Mouse (Mus musculus): ENCODE data around the gene Slc3a2. TPM values are rescaled to one million over a fixed set of nuclear protein-coding genes. Genes with fewer than 3 reads are reported as not detected.
"Not testable (repeated sequence)": the region's sequence is repeated elsewhere in the genome, so short reads cannot be mapped to it uniquely, and the experiment has no call there.

Gene Slc3a2
- polyA plus RNA-seq, 1 experiment = 214 TPM

DNA sequence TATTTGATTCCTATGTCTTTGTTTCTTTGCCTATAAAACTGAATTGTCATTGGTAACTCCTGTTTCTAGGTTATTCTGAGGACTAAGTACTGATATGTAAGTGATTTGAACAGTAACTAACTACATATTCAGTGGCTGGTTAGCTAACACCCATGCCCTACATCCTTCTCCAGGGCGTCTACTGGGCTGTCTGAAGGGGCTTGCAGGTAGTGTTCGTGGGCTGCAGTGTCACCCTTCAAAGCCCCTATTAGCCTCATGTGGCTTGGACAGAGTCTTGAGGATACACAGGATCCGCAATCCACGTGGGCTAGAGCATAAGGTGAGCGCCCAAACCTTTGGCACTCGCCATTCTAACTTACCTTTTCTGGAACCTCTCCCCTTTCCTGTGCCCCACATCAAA, 16.5 kb upstream of the Slc3a2 start:
- peaks cover 6% of the 10 kb centered on the region; the same call in 1 of the 2 replicates for H3K4me1 ChIP-seq (ENCODE audit: control insufficient read depth, insufficient read depth, low read length)
- 92% methylated on average over 6 of the region's 6 CpGs for WGBS
- H3K4me3 ChIP-seq (replicated peaks; ENCODE audit: insufficient read depth, low read depth, low read length) = no peak overlapping the region
- H3K27me3 ChIP-seq (ENCODE audit: control insufficient read depth, insufficient read depth, low read length) = no peaks in the 10 kb centered on the region
- no peak for DNase-seq
- H3K27ac ChIP-seq (ENCODE audit: insufficient read depth, low read length) = no peak overlapping the region
- TF ChIP-seq CTCF (IDR thresholded peaks at IDR 0.05; ENCODE audit: borderline replicate concordance, insufficient read depth, low read depth, low read length) (no peak), POLR2A (IDR thresholded peaks at IDR 0.05; ENCODE audit: borderline replicate concordance, insufficient read depth, low read length) (no peak)

GRCm38 (mm10) chr19:8738911-8739310, 15.7 kb upstream of the Slc3a2 start:
- Histone ChIP-seq H3K27ac (ENCODE audit: insufficient read depth, low read length) (no peak overlapping the region), H3K27me3 (ENCODE audit: control insufficient read depth, insufficient read depth, low read length) (no peaks in the 10 kb centered on the region), H3K4me3 (replicated peaks; ENCODE audit: insufficient read depth, low read depth, low read length) (no peak overlapping the region), H3K4me1 (ENCODE audit: control insufficient read depth, insufficient read depth, low read length) (peaks cover 6% of the 10 kb centered on the region; the same call in 1 of the 2 replicates)
- DNase-seq = no peak
- no peak for TF ChIP-seq CTCF (IDR thresholded peaks at IDR 0.05; ENCODE audit: borderline replicate concordance, insufficient read depth, low read depth, low read length)
- no peak for TF ChIP-seq POLR2A (IDR thresholded peaks at IDR 0.05; ENCODE audit: borderline replicate concordance, insufficient read depth, low read length)
- 86% methylated on average over 7 of the region's 7 CpGs for WGBS

DNA sequence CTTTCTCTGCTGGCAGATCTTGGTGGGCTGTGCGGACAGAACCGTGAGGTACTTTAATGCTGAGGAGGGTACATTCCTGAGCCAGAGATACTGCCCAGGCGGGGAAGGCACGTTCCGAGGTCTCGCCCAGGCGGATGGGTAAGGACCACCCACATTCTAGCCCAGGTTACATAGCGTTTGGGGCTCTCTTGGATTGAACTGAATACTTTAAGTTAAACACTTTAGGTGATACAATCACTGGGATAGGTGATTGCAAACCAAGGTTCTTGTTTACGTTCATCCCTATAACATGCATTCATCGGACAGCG, 12.9 kb upstream of the Slc3a2 start:
- 2% methylated on average over 11 of the region's 11 CpGs for WGBS
- no peak for TF ChIP-seq POLR2A (IDR thresholded peaks at IDR 0.05; ENCODE audit: borderline replicate concordance, insufficient read depth, low read length)
- no peak for DNase-seq
- Histone ChIP-seq H3K4me1 (ENCODE audit: control insufficient read depth, insufficient read depth, low read length) (peaks cover 2% of the 10 kb centered on the region; the same call in 1 of the 2 replicates), H3K27ac (ENCODE audit: insufficient read depth, low read length) (no peak overlapping the region), H3K27me3 (ENCODE audit: control insufficient read depth, insufficient read depth, low read length) (no peaks in the 10 kb centered on the region), H3K4me3 (replicated peaks; ENCODE audit: insufficient read depth, low read depth, low read length) (peak overlapping the region; percentile 84)

DNA sequence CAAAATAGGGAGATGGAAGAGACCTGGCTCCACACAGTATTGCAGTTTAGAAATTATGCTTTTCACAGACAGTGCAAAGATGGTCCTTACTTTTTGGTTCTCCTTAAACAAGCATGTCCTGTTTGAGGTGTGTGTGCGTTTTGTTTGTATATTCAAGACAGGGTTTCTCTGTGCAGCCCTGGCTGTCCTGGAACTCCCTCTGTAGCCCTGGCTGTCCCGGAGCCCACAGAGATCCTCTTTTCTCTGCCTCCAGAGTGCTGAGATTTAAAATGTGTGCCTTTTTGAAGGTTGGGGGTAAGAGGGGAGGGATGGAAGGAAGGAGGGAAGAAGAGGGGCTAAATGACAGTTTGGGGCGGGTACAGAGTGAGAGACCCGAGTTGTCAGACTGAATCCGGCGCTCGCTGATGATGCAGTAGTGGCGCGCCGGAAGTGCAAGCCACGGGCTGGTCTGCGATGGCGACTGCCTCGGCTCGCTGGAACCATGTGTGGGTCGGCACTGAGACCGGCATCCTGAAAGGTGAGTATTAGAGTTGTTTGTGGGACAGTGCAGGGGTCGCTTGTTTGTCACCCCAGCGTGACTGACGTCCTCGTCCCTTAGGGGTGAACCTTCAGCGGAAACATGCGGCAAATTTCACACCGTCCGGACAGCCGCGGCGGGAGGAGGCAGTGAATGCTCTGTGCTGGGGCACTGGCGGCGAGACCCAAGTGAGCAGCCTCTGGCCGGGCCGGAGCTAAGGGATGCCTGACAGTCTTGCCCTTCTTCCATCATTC, 12.4 kb upstream of the Slc3a2 start, which contains the start of gene Wdr74:
Wdr74 (plus strand) TSS at position 439 of the 771 bp plus-strand sequence.
- H3K4me3 ChIP-seq (replicated peaks; ENCODE audit: insufficient read depth, low read depth, low read length) = peak within 1 kb of the TSS; percentile 84
- H3K27ac ChIP-seq (ENCODE audit: insufficient read depth, low read length) = peak within 1 kb of the TSS; percentile 44; the same call in 1 of the 2 replicates
- peak; percentile 94 for TF ChIP-seq POLR2A (IDR thresholded peaks at IDR 0.05; ENCODE audit: borderline replicate concordance, insufficient read depth, low read length)
- no peak for TF ChIP-seq CTCF (IDR thresholded peaks at IDR 0.05; ENCODE audit: borderline replicate concordance, insufficient read depth, low read depth, low read length)
- peaks cover 2% of the 10 kb centered on the region; the same call in 1 of the 2 replicates for H3K4me1 ChIP-seq (ENCODE audit: control insufficient read depth, insufficient read depth, low read length)
- peak; percentile 92 to 94 for DNase-seq
- H3K27me3 ChIP-seq (ENCODE audit: control insufficient read depth, insufficient read depth, low read length) = no peaks in the 10 kb centered on the region
- WGBS = under 1% methylated on average over 32 of the region's 32 CpGs

DNA sequence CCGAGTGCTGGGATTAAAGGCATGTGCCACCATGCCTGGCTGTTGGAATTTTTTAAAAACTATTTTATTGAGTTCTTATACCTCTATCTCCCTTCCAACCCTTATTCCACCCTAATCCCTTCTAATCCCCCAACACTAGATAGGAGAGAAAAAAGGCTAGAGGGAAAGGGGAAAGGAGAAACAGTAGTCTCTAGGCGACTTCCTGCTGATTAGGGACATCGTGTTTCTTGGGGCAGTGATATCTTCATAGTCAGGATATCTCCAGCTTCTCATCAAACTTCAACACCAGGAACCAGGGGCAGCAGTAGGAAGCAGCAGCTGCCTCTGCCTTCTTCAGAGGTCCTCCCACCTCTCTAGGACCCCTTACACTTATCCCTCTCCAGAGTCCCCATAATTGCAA, 11.2 kb upstream of the Slc3a2 start:
- Histone ChIP-seq H3K27ac (ENCODE audit: insufficient read depth, low read length) (no peak overlapping the region), H3K4me1 (ENCODE audit: control insufficient read depth, insufficient read depth, low read length) (no peaks in the 10 kb centered on the region; the same call in 1 of the 2 replicates), H3K27me3 (ENCODE audit: control insufficient read depth, insufficient read depth, low read length) (no peaks in the 10 kb centered on the region), H3K4me3 (replicated peaks; ENCODE audit: insufficient read depth, low read depth, low read length) (no peak overlapping the region)
- TF ChIP-seq CTCF (IDR thresholded peaks at IDR 0.05; ENCODE audit: borderline replicate concordance, insufficient read depth, low read depth, low read length) (no peak), POLR2A (IDR thresholded peaks at IDR 0.05; ENCODE audit: borderline replicate concordance, insufficient read depth, low read length) (no peak)
- no peak for DNase-seq
- WGBS = 79% methylated on average over 3 of the region's 3 CpGs

DNA sequence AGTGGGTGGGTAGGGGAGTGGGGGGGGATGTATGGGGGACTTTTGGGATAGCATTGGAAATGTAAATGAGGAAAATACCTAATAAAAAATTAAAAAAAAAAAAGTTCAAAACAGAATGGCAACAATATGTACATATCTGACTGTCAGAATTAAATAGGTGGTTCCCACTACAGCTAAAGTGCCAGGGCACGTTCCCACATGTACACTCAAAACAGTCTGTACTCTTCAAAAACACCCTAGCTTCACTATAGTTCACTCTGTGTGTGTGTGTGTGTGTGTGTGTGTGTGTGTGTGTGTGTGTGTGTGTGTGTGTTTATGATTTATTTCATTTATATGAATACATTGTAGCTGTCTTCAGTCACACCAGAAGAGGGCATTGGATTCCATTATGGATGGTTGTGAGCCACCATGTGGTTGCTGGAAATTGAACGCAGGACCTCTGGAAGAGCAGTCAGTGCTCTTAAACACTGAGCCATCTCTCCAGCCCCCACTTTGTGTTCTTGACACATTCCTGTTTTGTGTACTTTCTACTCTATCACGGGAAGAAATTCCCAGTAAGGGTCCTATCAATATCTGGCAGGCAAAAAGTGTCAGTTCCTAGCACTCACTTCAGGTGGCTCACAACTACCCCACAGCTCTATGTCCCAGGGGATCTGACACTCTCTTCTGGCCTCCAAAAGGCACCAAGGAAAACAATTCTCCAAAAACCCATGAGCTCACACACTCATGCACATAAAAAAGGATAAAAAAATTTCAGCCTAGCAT, 5.3 kb upstream of the Slc3a2 start:
- H3K4me3 ChIP-seq (replicated peaks; ENCODE audit: insufficient read depth, low read depth, low read length); H3K27ac ChIP-seq (ENCODE audit: insufficient read depth, low read length); H3K4me1 ChIP-seq (ENCODE audit: control insufficient read depth, insufficient read depth, low read length); DNase-seq; H3K27me3 ChIP-seq (ENCODE audit: control insufficient read depth, insufficient read depth, low read length): not testable (repeated sequence)
- 50% methylated on average over 3 of the region's 3 CpGs for WGBS

DNA sequence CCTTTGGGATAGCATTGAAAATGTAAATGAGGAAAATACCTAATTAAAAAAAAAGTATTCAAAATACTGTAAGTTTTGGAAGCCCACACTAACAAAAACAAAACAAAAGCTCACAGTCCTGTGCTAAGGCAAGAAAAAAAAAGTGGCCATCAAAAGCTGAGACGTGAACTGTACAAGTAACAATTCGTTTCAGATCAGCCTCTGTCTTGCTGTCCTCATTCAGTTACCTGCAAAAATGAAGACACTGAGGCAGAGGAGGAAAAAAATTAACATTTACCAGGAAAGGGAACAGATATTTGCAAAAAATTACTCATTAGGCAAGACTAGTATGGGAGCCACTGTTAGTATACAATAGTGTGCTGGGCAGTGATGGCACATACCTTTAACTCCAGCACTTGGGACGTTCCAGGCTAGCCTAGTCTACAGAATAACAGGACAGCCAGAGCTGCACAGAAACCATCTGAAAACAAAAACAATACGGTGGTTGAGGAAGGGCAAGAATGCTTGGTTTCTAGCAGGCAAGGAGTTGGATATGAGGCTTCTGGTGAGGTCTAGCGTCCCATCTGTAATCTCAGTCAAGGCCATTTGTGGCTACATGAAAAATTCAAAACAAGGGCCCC, 4.4 kb upstream of the Slc3a2 start:
- H3K4me3 ChIP-seq (replicated peaks; ENCODE audit: insufficient read depth, low read depth, low read length) = no peak overlapping the region
- peaks cover 5% of the 10 kb centered on the region; the same call in 1 of the 2 replicates for H3K4me1 ChIP-seq (ENCODE audit: control insufficient read depth, insufficient read depth, low read length)
- no peak overlapping the region for H3K27ac ChIP-seq (ENCODE audit: insufficient read depth, low read length)
- no peaks in the 10 kb centered on the region for H3K27me3 ChIP-seq (ENCODE audit: control insufficient read depth, insufficient read depth, low read length)
- TF ChIP-seq CTCF (IDR thresholded peaks at IDR 0.05; ENCODE audit: borderline replicate concordance, insufficient read depth, low read depth, low read length) (no peak), POLR2A (IDR thresholded peaks at IDR 0.05; ENCODE audit: borderline replicate concordance, insufficient read depth, low read length) (no peak)
- no peak for DNase-seq
- 38% methylated on average over 5 of the region's 5 CpGs for WGBS
